Mouse (Mus musculus): ENCODE results near the gene Hsd17b11. TPM values are rescaled to one million over a fixed set of nuclear protein-coding genes. Genes with fewer than 3 reads are reported as not detected.
"Not testable (repeated sequence)": the region's sequence is repeated elsewhere in the genome, so short reads cannot be mapped to it uniquely, and the experiment has no call there.

Hsd17b11 gene
- polyA plus RNA-seq, 1 experiment = 109 TPM

DNA sequence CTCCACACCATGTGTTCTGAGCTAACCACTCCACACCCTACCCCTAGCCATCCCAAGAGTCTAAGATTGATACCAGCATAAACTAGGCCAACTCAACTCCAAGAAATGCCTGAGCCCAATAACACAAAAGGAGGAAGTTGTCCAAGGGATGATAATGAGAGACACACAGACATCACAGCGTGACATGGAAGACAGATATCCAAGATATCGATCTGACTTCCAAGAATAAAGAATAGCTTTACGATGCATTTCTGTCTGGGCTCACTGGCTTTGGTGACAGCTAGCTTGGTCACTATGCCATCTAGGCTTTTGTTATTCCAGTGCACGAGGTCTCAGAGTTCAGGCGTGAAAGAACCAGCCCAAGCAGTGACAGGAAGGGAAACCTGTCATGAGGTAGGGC is 50.7 kb downstream of the Hsd17b11 start:
- TF ChIP-seq CTCF (IDR thresholded peaks at IDR 0.05; ENCODE audit: extremely low read depth, insufficient read length, insufficient replicate concordance, low read depth, low read length) = no peak
- TF ChIP-seq POLR2A (IDR thresholded peaks at IDR 0.05; ENCODE audit: low read depth, low read length) = no peak
- Histone ChIP-seq H3K27ac (ENCODE audit: insufficient read depth, low read depth, low read length) (no peak overlapping the region), H3K36me3 (ENCODE audit: control insufficient read depth, insufficient read depth, low read length) (no peaks in the 10 kb centered on the region), H3K27me3 (ENCODE audit: control insufficient read depth, insufficient read depth, low read length) (no peaks in the 10 kb centered on the region), H3K4me3 (ENCODE audit: low read depth, low read length) (no peak overlapping the region), H3K4me1 (ENCODE audit: control insufficient read depth, insufficient read depth, insufficient read length, low read length) (0 out of 2 replicates have a peak, but pooled peaks cover 2% of the 10 kb centered on the region)
- WGBS = 82% methylated on average over 5 of the region's 5 CpGs

DNA sequence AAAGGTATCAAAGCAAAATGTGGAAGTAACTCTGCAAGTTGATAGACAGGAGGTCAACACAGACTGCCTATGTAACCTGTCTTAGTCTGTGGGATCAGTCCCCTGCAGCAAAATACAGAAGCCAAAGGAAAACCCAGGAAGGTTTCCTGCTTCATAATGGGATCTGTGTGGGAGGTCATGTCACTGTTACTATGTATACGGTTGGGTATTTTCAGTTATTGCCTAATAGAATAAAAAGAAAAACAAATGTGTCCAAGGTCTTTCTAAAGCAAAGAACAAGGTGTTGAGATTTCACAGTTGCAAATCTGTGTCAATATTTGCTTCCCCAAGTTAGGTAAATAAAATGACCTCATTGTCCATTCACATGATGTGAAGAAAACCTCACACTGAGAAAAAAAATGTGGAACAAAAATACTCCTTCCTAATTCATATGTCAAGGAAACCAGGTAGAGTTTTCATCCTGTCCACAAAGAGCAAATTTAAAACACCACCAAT is 58.7 kb downstream of the Hsd17b11 start:
- TF ChIP-seq CTCF (IDR thresholded peaks at IDR 0.05; ENCODE audit: extremely low read depth, insufficient read length, insufficient replicate concordance, low read depth, low read length) (no peak), POLR2A (IDR thresholded peaks at IDR 0.05; ENCODE audit: low read depth, low read length) (no peak)
- 27% methylated on average over 1 of the region's 1 CpGs for WGBS
- Histone ChIP-seq H3K27ac (ENCODE audit: insufficient read depth, low read depth, low read length) (no peak overlapping the region), H3K4me1 (ENCODE audit: control insufficient read depth, insufficient read depth, insufficient read length, low read length) (no peaks in the 10 kb centered on the region), H3K27me3 (ENCODE audit: control insufficient read depth, insufficient read depth, low read length) (no peaks in the 10 kb centered on the region), H3K36me3 (ENCODE audit: control insufficient read depth, insufficient read depth, low read length) (no peaks in the 10 kb centered on the region), H3K4me3 (ENCODE audit: low read depth, low read length) (no peak overlapping the region)

DNA sequence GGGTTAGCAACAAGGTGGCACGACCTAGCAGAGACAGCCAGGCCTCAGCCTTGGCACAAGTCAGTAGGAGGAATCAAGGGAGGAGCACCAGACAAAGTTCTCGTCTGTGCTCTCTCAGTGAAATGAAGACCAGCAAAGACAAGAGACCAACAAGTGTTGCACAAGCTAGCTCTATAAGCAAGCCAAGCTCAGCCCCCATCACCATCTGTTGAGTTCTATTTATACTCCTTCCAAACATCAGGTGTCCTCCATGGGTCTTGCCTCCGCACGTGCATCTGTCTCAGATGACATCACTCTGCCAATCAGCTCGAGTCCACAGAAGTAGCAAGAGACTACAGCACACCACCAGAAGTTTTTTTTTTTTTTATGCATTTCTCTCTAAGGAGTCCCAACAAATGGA is 67.1 kb downstream of the Hsd17b11 start:
- Histone ChIP-seq H3K4me3 (ENCODE audit: low read depth, low read length) (no peak overlapping the region), H3K27me3 (ENCODE audit: control insufficient read depth, insufficient read depth, low read length) (peaks cover 13% of the 10 kb centered on the region), H3K4me1 (ENCODE audit: control insufficient read depth, insufficient read depth, insufficient read length, low read length) (no peaks in the 10 kb centered on the region), H3K27ac (ENCODE audit: insufficient read depth, low read depth, low read length) (no peak overlapping the region), H3K36me3 (ENCODE audit: control insufficient read depth, insufficient read depth, low read length) (no peaks in the 10 kb centered on the region)
- TF ChIP-seq POLR2A (IDR thresholded peaks at IDR 0.05; ENCODE audit: low read depth, low read length) = no peak
- whole genome bisulfite sequencing = 82% methylated on average over 5 of the region's 5 CpGs

DNA sequence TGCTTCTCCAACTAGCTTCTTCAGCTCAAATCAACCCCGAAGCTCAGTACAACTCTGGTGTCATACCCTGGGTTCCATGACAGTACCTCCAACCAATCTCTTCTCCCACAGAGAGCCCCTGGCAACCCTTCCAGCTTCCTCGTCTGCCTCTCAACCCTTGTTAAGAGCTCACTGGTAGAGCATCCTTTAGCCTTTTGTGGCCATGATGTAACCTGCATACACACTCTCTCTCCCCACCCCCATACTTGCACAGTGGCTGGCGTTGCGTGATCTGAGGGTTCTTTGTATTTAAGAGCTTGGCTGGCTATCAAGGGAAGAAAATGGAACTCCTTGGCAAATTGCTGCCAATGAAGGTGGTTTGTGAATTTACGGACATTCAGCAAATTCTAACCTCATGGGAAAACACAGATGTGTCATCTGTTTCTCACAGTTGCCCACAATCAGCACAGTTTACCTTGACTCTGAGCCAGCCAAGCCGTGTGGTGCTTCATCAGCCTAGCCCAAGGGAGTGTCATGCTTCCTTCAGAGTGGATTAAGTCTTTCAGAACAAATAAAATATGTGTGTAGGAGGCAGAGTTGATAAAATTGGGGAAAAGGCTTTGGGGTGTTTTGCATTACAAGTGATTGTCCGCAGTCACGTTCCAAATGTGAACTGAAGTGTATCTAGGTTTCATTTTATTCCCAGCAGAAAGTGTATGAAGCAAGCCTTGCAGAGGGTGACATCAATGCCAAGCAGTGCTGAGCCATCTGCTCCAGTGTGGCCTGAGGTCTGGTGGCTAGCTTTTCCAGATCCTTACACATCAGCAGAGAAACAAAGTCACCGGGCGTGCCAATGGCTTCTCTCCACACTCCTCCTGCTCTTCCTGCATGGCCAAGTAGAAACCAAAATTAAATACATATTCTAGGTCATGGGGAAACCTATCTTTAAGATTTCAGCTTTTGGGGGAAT is 68.3 kb downstream of the Hsd17b11 start:
- WGBS = 70% methylated on average over 10 of the region's 10 CpGs
- H3K4me1 ChIP-seq (ENCODE audit: control insufficient read depth, insufficient read depth, insufficient read length, low read length) = no peaks in the 10 kb centered on the region
- H3K36me3 ChIP-seq (ENCODE audit: control insufficient read depth, insufficient read depth, low read length) = no peaks in the 10 kb centered on the region
- no peak overlapping the region for H3K4me3 ChIP-seq (ENCODE audit: low read depth, low read length)
- H3K27me3 ChIP-seq (ENCODE audit: control insufficient read depth, insufficient read depth, low read length) = peaks cover 13% of the 10 kb centered on the region
- H3K27ac ChIP-seq (ENCODE audit: insufficient read depth, low read depth, low read length) = no peak overlapping the region
- TF ChIP-seq POLR2A (IDR thresholded peaks at IDR 0.05; ENCODE audit: low read depth, low read length) (no peak), CTCF (IDR thresholded peaks at IDR 0.05; ENCODE audit: extremely low read depth, insufficient read length, insufficient replicate concordance, low read depth, low read length) (no peak)

DNA sequence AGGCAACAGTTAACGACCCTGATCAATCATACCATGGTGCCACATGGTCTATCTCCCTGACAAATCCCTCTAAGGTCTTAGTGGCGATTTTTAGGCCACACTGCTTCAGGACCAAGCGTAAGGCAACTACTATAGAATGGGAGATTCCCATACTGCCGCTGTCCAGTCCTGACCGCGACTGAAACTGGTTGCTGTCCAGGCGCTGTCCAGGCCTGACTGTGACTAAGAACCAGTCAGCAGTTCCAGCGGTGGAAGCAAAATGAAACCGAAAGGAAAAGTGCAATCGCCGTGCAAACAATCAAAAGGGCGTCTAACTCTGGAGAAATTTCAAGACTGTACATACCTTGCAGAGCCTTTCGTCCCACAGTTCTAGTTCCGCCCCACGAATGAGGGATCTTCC is 71.6 kb downstream of the Hsd17b11 start:
- not testable (repeated sequence) for H3K27ac ChIP-seq (ENCODE audit: insufficient read depth, low read depth, low read length); H3K4me3 ChIP-seq (ENCODE audit: low read depth, low read length); H3K4me1 ChIP-seq (ENCODE audit: control insufficient read depth, insufficient read depth, insufficient read length, low read length); H3K36me3 ChIP-seq (ENCODE audit: control insufficient read depth, insufficient read depth, low read length)
- 84% methylated on average over 15 of the region's 15 CpGs for WGBS
- peaks cover 13% of the 10 kb centered on the region for H3K27me3 ChIP-seq (ENCODE audit: control insufficient read depth, insufficient read depth, low read length)

DNA sequence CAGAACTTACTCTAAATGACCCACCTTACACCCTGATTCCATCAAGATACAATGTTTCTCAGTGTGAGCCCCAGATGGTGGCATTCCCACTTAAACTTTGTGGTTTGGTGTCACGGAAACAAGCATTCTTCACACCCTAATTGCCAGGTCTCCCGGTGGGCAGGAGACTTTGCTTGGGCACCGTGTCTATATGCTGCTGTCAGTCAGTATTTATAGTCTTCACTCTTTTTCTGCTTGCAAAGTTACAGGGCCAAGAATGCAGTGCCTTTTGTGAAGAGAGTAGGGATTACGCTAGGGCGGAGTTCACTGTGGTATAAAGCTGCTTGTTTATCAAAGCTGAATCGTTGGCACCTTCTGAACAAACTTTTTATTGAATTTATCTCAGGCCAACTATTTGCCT is 78.5 kb downstream of the Hsd17b11 start:
- Histone ChIP-seq H3K36me3 (ENCODE audit: control insufficient read depth, insufficient read depth, low read length) (no peaks in the 10 kb centered on the region), H3K27me3 (ENCODE audit: control insufficient read depth, insufficient read depth, low read length) (peaks cover 13% of the 10 kb centered on the region), H3K4me1 (ENCODE audit: control insufficient read depth, insufficient read depth, insufficient read length, low read length) (no peaks in the 10 kb centered on the region; the same call in 1 of the 2 replicates), H3K27ac (ENCODE audit: insufficient read depth, low read depth, low read length) (no peak overlapping the region), H3K4me3 (ENCODE audit: low read depth, low read length) (no peak overlapping the region)
- WGBS = 40% methylated on average over 6 of the region's 6 CpGs
- TF ChIP-seq CTCF (IDR thresholded peaks at IDR 0.05; ENCODE audit: extremely low read depth, insufficient read length, insufficient replicate concordance, low read depth, low read length) = no peak

DNA sequence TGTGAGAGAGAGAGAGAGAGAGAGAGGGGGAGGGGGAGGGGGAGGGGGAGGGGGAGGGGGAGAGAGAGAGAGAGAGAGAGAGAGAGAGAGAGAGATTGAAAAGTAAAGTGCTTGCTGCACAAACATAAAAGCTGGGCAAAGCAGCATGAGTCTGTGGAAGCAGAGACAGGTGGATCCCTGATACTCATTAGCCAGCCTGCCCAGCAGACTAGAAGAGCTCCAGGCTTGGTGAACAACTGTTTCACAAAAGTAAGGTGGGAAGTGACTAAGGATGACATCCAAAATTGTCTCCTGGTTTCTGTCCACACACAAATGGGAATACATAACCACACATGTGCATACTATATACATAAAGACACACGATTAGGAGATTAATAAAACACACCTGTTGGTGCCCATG is 81.9 kb downstream of the Hsd17b11 start:
- peaks cover 13% of the 10 kb centered on the region for H3K27me3 ChIP-seq (ENCODE audit: control insufficient read depth, insufficient read depth, low read length)
- H3K27ac ChIP-seq (ENCODE audit: insufficient read depth, low read depth, low read length) = no peak overlapping the region
- TF ChIP-seq POLR2A (IDR thresholded peaks at IDR 0.05; ENCODE audit: low read depth, low read length) (no peak), CTCF (IDR thresholded peaks at IDR 0.05; ENCODE audit: extremely low read depth, insufficient read length, insufficient replicate concordance, low read depth, low read length) (no peak)
- no peaks in the 10 kb centered on the region; the same call in 1 of the 2 replicates for H3K4me1 ChIP-seq (ENCODE audit: control insufficient read depth, insufficient read depth, insufficient read length, low read length)
- H3K36me3 ChIP-seq (ENCODE audit: control insufficient read depth, insufficient read depth, low read length) = no peaks in the 10 kb centered on the region
- H3K4me3 ChIP-seq (ENCODE audit: low read depth, low read length) = no peak overlapping the region
- 49% methylated on average over 1 of the region's 1 CpGs for WGBS

Other genes starting within 250 kb of the Hsd17b11 start
- 0.84 and 0.96 TPM in 2 replicates for gene Klhl8, start 110.7 kb downstream of the Hsd17b11 start, polyA plus RNA-seq (2012; rRNA removed)
- gene Hsd17b13, start 44.5 kb downstream of the Hsd17b11 start, polyA plus RNA-seq (2012; rRNA removed) = 5.7 and 6.0 TPM in 2 replicates
- gene Nudt9, start 24.4 kb upstream of the Hsd17b11 start, polyA plus RNA-seq (2012; rRNA removed) = 24.6 and 58.0 TPM in 2 replicates
- gene Gm17660, start 55.7 kb upstream of the Hsd17b11 start, polyA plus RNA-seq (2012; rRNA removed) = not detected in 2 replicates
- gene Sparcl1, start 91.8 kb upstream of the Hsd17b11 start, polyA plus RNA-seq (2012; rRNA removed) = 24.3 and 28.8 TPM in 2 replicates
- gene Dspp, start 148.8 kb upstream of the Hsd17b11 start, polyA plus RNA-seq (2012; rRNA removed) = not detected in 2 replicates
- 0.10 and 0.47 TPM in 2 replicates for gene Dmp1, start 180.7 kb upstream of the Hsd17b11 start, polyA plus RNA-seq (2012; rRNA removed)